Mouse (Mus musculus) cerebellum, adult 9-10 months (tissue): ENCODE results near the gene Grik3.

Source experiments
- DNase-seq: peaks from one replicate; pipeline ENCODE4 v3.0.0; 2022

The Grik3 gene

DNA sequence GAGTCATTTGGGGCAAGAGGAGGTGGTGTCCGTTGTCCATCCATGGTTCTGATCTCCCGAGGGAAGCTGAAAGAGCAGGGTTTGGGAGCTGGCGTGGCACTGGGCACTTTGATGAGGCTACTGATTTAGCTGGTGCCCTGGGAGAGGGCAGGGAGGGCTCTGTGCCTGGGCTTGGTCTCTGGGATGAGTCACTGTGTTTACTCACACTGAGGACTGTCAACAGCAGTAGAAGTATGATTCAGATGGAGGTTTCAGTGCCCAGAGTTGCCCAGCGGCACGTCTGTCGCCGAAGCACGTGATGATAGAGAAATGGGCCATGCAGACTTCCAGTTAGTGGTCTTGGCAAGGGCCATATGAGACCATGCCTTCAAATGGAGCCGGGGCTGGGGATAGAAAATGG lies 63.3 kb downstream of the Grik3 start:
- no peak for DNase-seq

DNA sequence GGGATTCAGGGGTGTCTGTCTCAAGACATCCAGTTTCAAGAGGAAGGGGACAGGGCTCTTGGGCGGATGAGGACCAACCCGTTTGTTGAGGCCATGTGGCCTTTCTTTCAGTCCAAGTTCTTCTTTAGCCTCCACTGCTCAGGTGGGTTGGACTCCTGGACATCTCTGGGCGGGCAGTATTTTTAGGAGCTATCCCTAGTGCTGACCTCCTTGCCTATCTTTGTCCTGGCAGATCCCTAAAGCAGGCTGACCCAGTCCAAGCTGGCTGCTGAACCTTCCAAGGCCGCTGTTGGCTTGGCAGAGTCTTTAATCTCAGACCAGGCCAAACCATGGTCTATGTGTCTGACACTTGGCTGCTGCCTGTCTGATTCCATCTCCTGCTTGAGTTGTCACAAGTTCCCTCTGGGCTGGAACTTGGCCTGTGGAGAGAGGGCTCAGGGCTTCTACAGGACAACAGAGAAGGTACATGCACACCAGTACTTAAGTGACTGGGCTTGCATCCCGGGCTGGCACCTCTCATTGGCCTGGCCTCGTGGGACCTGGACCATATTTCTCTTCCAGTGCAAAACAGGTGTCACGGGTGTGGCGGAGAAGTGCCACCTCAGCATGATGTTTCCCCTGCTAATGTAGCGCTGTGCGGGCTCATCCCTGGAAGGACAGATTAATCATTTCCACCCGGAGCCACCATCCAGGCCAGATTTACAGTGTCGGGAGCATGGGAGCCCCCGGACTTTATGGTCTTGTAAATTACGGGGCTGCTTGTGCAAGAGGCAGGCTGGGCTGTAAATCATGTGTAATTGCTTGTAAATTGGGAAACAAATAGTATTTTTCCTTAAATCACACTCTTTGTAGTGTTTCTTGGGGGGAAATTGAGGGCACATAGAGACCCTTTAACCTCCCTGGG lies 66.2 kb downstream of the Grik3 start:
- peak; percentile 61 for DNase-seq

DNA sequence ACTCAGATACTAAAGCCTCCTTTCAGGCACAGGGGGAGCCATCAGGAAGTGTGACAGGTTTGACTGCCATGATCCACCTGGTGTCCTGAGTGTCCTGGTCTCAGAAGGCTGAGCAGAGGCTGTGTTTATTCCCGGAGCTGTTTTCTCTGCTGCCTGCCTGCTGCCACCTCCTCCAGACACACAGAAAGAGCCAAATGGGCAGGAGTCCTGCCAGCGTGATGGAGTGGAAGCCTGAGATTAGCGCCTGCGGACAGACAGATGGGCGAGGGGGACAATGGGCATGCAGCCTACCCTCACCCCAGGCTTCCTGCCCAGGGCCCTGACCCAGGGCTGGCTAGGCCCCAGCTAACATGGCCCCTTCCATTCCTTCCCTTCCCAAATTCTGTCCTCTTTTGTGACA lies 69.1 kb downstream of the Grik3 start:
- peak; percentile 81 for DNase-seq

DNA sequence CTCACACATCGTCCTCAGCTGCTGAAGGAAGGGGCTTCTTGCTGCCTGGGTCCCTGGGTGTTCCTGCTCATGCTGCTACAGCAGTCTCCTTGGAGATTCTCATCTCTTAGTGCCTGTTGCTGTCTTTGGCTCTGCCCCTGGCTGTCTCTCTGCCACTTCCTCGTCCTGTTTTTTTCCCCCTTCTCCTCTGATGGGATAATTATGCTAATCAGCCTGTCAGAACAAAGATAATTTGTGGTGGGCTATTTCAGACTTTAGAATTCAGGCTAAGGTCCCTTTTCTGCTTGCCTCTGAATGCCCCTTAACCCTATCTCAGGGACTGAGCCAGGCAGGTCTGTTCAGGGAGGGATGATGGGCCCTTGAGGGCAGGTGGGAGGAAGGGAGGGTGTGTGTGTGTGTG lies 70.3 kb downstream of the Grik3 start:
- no peak for DNase-seq

DNA sequence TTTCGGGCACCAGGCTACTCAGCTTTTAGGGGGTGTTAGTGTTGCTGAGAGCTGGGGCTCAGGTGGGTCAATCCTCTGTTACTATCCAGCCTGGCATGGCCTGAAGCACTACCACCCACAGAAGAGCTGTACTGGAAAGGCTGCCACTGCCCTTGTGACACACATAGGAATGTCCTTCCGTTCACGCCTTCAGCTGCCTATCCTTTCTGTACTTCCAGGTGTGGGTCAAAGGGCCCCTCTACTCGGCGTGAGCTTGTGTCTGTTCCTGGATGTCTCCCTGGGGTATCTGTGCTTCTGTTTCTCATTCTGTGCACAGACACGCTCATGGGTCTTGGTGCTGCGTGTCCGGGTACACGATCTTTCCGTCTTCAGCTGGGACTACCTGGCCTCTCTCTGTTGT lies 73.1 kb downstream of the Grik3 start:
- no peak for DNase-seq

DNA sequence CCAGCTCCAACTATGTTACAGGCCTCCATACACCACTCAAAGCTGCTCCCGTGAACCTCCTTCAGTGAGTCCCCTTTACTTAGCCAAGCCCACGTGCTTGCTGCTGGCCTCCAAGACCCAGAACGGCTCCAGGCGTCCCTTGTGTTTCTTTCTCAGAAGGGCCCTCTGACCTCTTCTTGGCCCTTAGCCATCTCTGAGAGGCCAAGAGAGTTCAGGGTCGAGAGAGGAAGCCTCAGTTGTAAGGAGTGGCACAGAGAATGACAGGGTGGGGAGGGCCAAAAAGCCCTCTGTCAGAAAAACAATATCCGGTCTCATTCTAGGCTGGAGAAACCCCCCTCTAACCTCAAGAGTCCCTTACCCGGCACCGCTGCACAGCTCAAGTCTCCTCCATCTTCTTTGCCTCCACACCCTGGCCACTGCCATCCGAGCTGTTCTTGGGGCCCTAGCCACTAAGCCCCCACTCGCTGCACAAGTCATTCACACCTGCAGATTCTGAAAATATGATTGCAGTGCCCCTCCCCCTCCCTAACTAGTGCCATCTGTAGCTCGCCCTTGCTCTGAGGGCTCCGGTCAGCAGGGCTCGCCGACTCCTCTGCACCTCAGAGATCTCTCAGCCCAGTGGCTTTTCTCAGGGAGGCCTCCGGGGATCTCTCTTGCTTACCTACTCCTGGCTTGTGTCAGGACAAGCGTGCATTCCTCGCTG lies 73.7 kb downstream of the Grik3 start:
- DNase-seq: no peak

DNA sequence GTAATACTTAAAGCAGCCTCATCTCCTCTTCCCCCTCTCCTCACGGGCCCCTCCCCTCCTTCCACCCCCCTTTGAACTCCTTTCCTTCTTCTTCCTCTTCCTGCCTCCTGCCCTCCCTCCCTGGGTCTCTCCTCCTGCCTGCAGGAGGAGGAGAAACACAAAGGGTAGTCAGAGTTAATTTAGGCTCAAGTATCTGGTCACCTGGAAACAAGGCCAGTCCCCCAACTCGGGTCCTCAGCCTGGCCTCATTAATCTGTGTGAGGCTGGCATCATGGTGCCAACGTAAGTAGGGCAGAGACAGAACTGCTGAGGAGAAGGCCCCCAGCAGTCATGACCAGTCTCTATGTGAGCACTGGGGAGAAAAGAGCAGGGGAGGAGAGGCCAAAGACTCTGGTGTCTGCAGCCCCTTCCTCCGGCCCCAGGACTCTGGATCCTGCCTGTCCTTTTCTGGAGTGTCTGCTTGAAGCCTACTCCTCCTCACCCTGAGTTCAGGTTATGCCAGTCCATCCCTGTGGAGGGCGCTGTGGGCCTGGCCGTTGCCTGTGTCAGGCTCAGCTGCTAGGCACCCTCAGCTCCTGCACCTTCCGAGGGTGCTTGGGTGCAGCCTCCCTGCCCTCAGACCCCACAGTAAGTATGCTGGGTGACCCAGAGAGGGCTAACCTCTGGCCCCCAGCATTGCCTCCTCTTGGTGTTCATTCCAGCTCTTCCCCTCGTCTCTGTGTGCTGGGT lies 75.4 kb downstream of the Grik3 start:
- no peak for DNase-seq

DNA sequence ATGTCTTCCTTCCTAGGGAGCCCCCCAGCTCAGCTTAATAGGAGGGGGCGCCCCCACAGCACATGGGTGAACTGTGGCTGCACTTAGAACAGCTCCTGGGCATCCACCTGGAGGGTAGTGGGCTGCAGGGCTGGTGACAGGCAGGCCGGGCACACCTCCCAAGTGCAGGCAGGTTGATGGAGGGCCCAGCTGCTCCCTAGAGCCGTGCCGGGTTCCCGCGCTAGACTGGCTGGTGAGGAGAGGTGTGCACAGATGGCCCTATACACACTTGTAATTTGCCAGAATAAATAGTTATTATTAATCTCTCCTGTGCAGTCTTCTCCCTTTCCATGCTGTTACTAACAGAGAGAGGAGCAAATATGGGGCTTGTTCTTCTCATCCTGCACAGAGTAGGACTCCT lies 77.7 kb downstream of the Grik3 start:
- no peak for DNase-seq

DNA sequence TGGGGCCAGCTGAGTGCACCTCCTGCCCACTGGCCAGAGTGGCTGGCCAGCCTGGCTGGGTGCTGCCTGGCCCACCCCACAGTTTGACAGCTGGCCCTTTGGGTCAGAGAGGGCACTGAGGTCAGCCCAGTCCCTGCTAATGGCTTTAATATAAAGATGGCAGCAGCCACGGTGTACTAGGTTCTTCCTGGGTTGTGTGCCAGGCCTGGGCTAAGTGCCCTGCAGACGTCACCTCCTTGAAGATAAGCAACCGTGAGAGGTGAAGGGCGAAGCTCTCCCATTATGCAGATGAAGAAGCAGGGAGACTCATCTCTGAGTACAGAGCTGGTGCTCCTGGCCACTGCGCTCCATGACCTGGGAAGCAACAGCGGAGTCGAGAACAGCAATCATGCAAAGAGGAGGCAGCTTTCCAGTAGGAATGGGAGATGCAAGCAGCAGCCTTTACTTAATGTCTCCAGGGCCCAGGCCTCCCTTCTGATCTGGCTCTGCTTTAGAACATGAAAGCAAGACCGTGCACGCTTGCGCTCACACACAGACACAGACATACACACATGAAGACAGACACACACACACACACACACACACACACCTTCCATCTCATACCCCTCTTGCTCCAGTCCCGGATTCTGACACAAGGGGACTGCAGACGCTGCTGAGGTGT lies 81.3 kb downstream of the Grik3 start:
- no peak for DNase-seq

DNA sequence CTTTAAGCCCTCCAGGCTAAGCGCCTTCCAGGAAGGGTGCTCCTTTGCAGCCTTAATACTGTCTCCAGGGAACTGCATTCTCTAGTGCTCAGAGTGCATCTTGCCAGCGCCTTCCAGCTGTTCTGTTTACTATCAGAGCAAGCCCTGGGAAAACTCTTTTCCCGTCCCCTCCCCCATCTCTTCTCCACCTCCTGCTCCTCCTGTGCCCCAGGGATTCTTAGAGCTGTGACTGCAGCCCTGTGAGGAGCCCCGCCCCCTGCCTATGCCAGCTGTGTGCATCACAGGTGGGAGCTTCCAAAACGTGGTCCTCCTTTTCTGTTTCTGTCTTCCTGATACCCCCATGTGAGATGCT lies 81.8 kb downstream of the Grik3 start:
- DNase-seq: no peak

DNA sequence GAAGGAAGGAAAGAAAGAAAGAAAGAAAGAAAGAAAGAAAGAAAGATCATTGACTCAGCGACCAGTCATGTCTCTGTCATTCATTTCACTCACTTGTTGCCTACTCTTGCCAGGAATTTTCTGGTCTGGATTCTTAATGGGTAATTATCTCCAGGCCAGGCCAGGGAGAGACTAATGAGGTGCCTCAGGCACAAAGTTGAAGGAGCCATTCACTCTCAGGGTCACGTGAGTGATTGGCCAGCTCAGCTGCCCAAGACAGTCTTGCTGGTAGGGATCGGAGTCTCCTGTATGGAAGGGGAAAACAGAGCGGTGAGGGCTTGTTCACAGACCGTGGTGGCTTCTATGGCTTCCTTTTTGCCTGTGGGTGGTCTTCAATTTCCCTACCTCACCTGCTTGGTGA lies 82.5 kb downstream of the Grik3 start:
- DNase-seq: no peak

DNA sequence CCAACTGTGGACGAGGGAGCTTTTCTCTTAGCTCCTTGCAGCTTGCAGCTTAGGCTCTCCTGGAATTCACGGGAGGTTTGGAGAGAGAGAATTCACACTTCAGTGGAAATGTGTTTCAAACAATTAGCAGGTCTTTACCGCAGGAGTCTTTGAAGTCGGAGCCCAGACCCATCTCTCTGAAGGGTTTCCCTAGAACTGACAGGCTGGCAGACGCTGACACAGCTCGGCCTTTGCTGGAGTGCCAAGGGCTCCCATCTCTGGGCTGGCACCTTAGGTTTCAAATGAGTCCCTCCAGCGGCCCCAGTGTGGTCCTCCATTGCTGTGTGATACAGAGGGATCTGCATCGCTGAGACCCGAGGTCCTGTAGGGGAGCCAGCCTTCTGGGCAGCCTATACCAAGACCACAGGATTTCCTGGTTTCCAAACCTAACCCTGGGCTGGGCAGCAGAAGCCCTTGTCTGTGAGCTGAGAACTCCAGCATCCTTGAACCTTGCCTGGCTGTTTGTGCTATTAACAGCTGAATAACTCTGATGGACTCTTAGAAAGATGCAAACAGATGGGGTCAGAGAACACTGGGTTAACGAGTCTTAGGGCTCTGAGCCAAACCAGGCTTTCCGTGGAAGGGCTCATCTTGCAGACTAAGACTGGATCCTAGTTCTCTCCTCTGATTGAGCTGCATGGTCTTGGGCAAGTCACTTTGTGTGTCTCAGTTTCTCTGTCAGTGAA lies 83.6 kb downstream of the Grik3 start:
- DNase-seq: no peak

DNA sequence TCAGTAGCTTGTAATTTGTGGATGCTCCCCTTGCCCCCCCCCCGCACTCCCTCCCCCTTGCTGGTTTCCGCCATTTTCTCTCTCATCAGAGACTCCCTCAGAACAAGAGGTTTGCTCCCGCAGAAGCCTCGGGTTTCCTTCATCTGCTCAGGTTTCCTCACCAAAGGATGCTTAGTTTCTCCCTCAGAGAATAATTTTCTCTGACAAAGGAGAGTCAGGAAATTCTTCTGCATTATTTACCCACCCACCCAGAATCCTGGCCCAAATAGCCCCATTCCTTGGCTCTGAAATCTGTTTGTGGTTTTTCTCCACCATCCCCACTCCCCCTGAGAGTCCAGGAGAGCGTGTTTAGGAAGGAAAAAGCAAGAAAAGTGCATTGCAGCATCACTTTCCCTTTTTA lies 89.8 kb downstream of the Grik3 start:
- DNase-seq: no peak

DNA sequence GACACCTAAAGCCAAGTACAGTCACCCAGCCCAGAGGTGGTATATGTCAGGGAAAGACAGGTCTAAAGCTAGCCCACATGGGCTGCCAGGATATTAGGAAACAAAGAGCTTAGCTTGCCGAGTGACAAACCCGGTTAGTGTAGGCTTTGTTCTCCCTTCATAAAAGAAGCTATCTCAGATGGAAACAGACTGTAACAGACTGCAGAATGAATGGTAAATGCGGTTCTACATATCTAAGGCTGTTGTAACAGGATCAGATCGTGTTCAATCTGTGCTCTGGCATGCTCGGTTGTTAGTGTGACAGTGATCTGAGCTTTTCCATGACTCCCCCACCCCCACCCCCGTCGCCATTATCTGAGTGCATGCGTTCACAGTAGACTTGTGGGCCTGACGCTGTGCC lies 92.8 kb downstream of the Grik3 start:
- no peak for DNase-seq

DNA sequence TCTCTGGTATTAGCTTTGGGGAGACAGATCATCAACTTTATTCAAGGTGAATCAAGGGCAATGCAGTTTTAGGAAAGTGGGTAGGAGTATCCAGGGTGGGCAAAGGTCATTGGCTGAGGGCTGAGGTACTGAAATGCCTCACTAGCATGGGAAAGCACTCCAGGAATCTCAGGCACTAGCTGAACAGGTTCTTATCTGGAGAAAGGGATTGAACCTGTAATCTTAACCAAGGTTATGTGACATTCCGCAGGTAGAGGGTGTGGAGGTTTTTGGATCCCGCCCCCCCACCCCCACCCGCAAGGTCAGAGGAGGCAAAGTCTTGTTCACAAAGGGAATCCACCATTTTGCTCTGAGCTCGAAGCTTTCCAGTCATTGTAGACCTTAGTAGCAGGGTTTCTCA lies 93.4 kb downstream of the Grik3 start:
- no peak for DNase-seq

DNA sequence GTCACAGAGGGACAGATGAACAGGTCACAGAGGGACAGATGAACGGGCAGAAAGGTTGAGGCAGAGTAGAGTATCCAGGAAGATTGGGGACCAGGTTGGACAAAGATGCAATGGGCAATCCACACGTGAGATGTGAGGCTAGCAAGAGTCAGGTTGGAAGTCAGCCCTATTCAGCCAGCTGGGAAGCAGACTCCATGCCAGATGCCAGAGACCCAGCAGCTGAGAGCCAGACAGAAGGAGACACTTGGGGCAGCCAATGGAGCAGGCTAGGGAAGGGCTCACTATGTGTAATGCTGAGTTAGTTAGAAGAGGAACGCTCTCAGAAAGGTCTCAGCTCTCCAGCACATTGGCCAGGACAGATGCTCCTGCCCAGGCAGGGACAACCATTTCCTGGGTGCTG lies 94.2 kb downstream of the Grik3 start:
- DNase-seq: no peak

DNA sequence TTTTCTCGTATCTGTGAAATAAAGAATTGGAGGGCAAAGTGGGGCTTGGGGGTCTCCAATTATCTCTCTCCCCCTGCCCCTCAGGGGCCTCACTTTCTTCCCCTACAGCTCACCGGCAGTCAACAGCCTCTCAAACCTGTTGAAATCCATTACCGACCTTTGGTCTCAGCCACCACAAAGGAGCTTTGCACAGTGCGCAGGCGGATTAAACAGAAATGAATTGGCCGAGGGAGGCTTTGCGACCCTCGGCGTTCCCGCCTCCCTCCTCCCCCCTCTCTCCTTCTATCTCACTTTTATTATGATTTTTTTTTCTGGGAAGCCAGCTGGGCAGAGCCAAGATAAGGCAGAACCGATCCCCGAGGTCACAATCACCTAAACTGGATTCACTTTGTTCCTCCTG lies 97.1 kb downstream of the Grik3 start:
- DNase-seq: no peak

DNA sequence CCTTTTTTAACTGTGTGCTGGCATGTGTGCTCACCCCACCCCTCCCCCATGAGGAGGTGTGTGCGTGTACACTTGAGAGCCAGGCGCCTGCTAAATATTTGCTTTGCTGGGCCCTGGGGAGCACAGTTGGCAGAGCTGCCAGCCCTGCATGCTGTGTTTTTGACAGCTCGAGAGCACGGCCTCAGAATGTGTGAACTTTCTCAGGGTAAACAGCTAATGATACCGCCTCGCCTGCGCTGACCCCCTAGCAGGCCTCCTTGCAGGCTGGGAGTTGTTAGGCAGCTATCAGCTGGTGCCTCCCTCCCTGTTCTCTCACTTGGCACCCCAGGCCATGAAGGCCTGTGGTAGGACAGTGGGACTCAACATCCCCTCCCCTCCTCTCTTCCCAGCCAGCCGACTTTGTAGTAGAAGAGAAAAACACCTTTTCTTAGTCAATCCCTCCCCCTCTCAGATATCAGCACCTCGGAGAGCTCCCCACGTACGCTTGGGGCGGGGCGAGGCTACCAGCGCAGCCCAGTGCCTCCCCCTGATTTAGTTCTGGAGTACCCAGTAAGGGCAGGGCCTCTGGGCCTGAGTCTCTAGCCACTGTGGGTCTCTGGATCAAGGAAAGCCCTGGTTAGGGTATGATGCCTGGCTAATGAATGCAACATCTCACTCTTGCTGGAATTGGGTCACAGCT lies 99.9 kb downstream of the Grik3 start:
- no peak for DNase-seq

DNA sequence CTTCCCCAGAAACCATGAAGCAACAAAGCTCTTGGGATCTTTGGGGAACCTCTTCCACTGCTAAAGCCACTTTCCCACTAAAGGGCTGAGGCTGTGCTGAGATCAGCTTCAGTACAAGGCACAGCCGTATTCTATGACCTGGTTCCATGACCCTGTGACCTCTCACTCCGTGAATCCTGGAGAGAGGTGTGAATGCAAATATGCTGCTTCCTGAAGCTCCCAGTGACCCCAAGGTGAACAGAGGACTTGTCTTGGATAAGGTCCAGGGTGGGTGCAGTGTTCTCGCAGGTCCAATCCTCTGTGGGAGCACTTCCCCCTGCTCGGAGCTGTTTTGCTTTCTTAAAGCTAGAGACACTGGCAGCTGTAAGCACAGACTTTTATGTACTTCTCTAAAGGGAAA lies 102.2 kb downstream of the Grik3 start:
- DNase-seq: no peak

DNA sequence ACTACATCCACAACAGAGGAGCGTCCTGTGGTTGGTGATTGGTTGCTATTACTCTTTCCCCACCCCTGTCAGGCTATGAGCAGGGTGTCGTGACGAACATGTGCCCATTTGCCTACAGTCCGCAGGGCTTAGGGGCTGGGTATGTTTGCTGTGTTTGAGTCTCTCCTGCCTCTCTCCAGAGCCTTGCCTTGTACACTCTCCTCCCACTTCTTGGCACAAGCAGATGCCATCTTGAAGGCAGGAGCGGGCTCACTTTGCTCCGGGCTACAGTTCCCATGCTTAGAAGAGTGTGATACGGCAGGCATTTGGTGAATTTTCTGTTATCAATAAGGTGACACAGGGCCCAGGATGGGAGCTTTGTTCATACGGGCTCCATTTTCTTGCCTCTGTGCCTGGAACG lies 104.5 kb downstream of the Grik3 start:
- no peak for DNase-seq

DNA sequence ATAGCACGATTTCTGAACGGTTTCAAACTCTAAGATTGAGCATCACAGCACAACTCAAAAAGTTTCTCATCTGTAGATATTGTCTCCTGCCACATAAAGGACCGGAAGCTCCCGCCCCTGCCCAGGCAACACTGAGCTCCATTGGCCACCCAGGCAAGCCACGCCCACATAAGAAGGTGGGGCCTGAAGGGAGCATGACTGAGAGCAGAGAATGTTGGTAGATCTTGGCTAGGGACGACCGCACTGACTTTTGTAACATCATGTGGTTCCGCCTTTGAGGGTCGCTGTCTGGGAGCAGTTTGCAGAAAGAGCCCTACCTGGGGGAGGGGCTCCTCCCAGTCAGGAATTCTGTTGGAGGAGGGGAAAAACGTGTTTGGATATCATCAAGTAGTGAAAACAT lies 108.2 kb downstream of the Grik3 start:
- DNase-seq: no peak

DNA sequence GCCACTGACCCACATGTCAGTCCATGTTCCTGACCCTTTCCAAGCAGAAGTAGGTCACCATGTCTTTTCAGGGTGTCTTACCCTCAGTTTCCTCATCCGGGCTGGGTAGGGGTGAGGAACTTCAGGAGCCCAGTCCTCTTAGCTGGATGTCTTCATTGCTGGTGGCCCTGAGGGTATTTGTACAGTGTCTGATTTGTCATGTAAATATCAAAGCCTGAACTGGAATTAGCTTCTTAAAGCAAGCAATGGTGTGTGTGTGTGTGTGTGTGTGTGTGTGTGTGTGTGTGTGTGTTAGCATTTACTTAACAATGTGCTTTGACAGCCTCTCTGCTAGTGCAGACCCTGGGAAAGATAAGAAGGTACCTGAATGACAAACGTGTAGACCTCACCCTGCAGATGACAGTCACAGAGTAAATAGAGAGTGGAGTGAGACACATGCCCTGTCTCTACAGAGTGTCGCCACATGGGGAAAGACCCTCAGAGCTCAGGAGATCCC lies 109.1 kb downstream of the Grik3 start:
- DNase-seq: no peak
